Mouse (Mus musculus): Measurements from ENCODE around the gene Rab30.

Rab30 gene

DNA sequence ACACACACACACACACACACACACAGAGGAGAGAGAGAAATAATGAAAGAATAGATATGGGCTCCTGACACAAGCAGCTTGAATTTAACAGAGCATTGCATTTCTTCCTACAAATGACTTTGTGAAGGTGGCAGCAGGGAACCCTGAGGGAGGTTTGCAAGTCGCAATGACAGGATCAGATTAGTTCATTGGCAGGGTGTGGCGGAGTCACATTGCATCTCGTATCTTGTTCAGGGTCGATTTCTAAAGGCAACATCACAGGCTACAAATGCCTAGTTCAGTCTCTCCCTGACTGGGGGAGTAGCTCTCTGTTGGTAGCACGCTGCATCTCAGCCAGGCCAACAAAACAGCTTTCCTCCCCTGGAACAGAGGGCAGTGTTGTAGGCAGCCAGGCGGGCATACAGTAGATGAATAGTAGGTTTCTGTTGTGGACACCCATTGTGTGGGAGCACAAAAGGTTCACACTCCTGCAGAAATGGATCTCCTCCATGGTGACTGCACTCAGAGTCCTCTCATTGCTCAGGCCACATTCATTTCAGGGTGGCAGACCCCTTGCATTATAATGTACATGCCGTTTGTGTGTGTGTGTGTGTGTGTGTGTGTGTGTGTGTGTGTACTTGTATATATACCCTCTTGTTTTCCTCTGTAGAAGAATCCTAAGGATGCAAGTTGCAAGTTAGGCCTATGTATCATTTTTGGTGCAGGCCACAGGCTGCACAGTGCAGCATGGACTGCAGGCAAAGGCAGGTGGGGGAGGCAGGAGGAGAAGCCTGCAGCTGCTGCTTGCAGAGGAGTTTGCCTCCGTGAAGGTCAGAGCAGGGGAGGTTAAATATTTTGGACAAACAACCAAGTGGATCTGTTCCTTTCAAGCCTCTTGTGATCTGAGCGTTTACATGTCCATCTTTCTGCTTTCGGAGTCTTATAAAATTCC lies 58.5 kb downstream of the Rab30 start:
- no peak for DNase-seq (ENCODE audit: low read depth, low spot score)

DNA sequence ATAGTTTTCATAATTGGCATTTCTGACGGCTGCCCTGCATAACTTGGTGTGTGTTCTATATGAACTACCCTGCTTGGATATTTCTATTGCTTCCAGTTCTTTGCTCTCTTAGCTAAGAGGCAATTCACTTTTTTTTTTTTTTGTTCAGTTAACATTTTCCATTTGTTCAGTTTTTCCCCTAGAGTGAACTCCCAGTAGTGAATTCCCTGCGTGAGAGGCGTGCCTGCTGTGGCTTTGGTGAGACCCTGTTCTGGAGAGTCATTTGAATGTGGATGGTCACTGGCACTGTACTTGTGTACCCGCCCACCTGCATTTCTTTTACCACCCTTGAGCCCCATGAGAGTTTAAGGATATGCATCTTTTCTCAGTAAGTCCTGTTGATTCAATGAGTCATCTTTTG lies 60.8 kb downstream of the Rab30 start:
- no peak for DNase-seq (ENCODE audit: low read depth, low spot score)

DNA sequence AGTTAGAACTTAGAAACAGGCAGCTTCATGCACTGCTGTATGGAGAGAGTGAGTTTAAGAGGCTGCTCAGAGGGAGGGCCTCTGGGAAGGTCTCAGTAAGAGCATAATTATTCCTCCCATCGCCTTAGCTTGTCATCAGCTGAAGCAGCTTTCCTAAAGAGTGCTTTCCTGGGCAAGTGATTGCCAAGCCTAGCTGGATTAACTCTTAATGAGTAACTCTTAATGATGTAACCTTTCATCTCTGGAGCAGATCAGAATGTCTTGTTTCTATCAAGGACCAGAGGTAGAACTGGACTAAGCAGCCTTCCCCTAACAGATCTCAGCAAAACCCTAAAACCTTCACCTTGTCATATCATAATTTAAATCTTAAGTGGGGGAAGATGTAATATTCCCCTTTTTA lies 61.8 kb downstream of the Rab30 start:
- DNase-seq (ENCODE audit: low read depth, low spot score), result no peak

DNA sequence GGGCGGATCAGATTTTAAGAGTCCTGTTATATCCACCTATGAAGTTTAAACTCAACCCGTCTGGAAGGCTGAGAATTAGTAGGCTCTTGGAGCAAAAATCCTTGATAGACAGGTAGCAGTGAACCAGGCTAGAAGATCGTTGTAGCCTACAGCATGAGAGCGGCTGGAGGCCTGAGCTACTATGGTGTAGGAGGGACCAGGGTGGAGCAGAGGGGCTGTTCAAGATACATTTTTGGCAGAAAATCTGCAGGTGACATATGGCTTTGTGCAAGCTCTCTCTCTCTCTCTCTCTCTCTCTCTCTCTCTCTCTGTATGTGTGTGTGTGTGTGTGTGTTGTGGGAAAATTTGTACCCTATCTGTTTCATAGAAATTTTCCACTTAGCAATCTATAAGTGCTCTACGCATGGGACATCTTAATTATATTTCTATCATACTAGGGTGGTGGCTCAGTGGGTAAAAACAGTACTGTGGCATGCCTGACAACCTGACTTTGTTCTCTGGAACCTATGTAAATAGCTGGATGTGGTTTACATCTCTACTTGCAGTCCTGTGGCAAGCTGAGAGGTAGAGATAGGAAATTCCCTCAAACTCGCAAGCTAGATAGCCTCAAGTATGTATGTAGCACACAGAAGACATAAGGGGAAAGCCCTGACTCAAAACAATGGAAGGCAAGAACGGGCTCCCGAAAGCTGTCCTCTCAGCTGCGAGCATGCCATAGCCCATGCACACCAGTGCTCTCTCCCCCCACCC lies 63.7 kb downstream of the Rab30 start:
- no peak for DNase-seq (ENCODE audit: low read depth, low spot score)

DNA sequence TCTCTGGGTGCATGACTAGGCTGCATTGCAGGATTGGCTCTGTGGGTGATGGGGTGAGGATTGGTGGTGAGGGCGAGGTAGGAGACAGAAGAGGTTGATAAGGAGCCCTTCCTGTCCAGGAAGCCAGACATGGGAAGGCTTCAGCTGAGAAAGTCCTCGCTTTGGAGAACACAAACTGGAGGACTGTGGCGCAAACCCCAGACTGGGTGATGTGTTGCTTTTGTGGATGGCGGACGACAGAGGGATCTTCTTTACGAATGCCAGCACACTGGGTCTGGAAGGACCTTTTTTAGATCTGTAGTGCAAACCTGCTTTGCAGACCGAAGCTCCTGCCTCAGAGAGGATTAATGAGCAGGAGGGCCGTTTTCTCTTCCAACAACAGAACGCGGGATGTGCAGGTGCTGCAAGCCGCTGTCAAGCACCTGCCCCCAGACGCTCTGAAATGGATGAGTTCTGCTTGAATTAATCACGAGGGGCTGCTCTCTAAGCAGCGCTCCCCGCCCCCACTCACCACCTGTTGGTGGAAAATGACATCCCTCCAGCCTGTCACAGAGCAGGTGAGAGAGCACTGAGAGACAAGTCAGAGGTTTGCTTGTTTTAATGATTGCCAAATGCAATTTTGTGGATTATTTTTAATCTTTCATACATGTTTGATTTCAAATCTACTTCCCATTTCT lies 65.2 kb downstream of the Rab30 start:
- DNase-seq (ENCODE audit: low read depth, low spot score), result no peak

DNA sequence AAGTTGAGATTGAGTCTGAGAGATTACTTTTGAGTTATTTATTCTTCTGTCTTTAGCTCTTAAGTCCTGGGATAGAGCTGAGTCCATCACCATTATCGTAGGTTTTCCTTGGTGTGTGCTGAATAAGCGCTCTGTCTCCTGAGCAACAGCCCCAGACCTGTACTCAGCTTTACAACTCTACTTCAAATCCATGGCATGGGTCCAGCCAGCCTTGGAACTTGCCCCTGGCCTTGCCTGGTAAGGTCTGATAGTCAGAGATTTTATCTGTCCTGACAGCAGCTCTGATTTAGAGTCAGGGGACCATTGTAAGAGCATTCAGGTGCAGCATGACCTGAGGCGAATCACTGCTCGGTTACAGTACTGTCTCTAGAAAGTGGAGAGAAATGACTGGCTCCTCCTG lies 66.1 kb downstream of the Rab30 start:
- DNase-seq (ENCODE audit: low read depth, low spot score), result no peak

DNA sequence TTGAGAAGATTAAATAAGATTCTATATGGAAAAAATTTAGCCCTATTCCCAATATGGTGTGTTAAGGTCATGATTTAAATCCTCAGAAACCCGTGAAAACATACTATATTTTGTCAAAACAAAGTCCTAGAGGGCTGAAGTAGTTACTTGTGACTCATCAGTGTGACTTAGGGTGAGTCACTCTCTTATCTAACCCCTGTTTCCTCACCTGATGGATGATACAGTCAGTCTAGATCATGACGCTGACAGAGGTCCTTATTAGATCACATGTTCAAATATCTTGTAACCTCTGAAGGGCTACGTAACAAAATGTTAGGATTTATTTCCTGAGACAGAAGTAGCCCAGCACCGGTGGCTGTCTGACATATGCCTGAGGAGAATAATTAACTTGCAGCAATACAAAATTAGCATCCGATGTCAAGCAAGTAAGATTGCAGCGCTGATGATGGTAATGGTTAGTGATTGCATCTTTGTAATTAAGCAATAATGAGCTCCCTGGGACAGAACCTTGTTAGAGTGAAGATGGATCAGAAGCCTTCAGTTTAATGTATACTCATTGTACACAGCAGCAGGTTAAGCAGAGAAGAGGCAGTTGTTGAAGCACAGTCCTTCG lies 70.4 kb downstream of the Rab30 start:
- no peak for DNase-seq (ENCODE audit: low read depth, low spot score)

GRCm38 (mm10) chr7:92817242-92817641 lies 75.8 kb downstream of the Rab30 start:
- DNase-seq (ENCODE audit: low read depth, low spot score), result no peak

DNA sequence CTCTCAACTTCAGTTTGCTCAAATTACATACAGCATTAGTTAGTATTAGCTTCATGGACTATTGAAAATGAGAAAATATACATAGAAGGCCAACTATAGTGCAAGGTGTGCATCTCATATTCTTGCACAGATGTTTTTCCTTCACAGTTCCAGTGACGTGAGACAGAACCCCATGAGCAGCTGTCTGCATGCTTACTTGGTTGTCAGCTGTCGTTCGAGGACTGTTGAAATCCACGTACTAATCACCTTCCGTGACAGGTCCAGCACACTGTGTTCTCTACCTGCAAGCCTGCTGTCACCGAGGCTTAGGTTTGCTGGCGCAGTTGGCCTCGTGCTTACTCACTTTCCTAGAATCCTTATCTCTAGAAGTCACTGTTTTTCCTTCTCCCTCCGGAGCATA lies 76.5 kb downstream of the Rab30 start:
- no peak for DNase-seq (ENCODE audit: low read depth, low spot score)

DNA sequence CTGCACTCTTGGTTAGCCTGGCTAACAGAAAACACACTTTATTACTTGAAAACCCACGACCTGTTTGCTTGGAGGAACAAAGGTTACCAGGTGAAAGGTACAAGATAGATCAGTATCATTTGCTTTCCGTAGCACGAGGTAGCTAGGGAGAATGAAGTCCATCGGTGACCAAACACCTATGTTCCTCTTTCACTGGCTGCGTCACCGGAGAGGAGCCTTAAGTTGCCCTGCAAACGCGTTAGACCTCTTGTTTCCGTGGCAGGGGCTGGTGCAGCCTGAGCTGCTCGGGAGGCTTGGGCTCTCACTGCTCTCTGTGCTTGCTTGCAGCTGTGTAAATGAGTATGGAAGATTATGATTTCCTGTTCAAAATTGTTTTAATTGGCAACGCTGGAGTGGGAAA lies 78.3 kb downstream of the Rab30 start:
- no peak for DNase-seq (ENCODE audit: low read depth, low spot score)

DNA sequence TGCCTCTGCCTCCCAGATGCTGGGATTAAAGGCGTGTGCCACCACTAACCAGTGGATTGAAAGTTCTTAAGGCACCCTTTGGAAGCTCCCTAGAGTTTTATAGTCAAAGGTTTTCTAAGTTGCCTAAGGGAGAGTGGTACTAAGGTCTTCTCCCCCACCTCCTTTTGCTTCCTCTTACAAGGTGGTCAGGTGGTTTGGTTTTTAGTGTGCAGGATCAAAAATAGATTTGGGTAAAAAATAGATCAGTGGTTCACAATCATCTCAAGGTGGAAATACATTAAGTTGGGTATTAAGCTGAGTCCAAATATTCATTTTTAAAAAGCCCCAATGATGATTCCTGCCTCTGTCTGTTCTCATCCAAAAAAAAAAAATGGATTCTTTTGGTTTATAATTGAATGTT lies 79.0 kb downstream of the Rab30 start:
- no peak for DNase-seq (ENCODE audit: low read depth, low spot score)

DNA sequence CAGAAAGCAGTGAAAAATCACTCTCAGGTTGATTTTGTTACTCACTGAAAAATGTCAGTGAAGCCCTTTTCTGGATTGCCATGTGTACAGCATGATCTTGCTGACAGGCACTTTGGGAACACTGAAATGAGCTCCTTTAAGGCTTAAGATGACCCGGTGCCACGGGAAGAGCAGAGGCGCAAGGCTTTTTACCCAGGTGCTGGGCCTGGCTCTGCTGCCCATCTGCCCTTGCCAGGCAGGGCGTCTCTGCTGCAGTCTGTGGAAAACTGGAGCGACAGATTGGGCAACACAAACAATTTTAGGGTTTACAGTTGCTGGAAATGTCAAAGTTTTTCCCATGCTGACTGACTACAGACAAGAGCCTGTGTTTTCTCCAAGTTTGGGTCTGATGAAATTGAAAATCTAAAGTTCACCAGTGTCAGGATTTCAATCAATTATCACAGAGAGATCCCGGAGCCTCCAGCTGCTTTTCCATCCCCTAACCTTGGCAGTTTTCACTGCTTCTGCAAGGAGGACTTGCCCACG lies 79.6 kb downstream of the Rab30 start:
- DNase-seq (ENCODE audit: low read depth, low spot score), result no peak

- no peak for DNase-seq (ENCODE audit: low read depth, low spot score)
Observed at GRCm38 (mm10) chr7:92821871-92822270, 80.5 kb downstream of the Rab30 start.

DNA sequence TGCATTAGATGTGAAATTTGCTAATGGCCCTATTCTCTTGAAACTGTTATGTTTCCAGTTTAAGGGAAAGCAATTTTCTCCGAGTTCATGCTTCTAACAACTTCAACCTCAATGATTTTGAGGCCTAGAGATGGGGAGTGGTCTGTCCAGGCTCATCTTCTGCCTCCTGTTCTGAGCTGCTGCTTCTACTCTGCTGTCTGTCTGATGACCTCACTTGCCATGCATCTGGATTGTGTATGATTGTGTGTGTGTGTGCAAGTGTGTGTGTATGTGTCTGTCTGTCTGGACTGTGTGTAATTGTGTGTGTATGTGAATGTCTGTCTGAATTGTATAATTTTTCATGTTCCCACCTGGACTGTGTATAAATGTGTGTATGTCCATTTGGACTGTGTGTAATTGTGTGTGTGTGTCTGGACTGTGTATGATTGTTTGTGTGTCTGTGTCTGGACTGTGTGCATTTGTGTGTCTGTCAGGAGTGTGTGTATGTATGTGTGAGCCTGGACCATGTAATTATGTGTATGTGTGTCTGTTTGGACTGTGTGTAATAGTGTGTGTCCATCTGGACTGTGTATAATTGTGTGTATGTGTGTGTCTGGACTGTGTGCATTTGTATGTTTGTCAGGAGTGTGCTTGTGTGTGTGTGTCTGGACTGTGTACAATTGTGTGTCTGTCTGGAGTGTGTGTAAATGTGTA lies 81.2 kb downstream of the Rab30 start:
- no peak for DNase-seq (ENCODE audit: low read depth, low spot score)

DNA sequence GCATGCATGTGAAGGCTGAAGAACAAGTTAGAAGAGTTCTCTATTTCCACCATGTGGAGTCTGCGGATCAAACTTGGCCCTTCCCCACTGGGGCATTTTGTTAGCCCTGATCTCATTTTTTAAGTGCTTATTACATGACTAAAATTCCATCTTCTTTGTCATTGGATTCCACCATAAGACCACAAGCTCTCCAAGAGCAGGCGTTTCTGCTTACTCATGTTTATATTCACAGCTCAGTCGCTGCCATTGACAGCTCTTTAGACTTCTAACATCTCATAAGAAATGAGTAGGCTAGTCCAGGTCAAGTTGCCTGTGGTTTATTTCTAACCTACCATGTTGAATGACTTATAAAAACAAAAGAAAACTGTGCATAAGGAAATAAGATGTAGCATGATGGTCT lies 84.8 kb downstream of the Rab30 start:
- DNase-seq (ENCODE audit: low read depth, low spot score), result no peak

GRCm38 (mm10) chr7:92827981-92828380 lies 86.6 kb downstream of the Rab30 start:
- DNase-seq (ENCODE audit: low read depth, low spot score), result no peak

GRCm38 (mm10) chr7:92832395-92832794 lies 91.0 kb downstream of the Rab30 start:
- DNase-seq (ENCODE audit: low read depth, low spot score), result no peak

GRCm38 (mm10) chr7:92834391-92834790 lies 93.0 kb downstream of the Rab30 start:
- no peak for DNase-seq (ENCODE audit: low read depth, low spot score)

- no peak for DNase-seq (ENCODE audit: low read depth, low spot score)
Observed at GRCm38 (mm10) chr7:92836447-92836846, 95.0 kb downstream of the Rab30 start.

- no peak for DNase-seq (ENCODE audit: low read depth, low spot score)
Observed at GRCm38 (mm10) chr7:92837226-92837625, 95.8 kb downstream of the Rab30 start.

- DNase-seq (ENCODE audit: low read depth, low spot score), result no peak
Observed at GRCm38 (mm10) chr7:92837907-92838306, 96.5 kb downstream of the Rab30 start.

Data from CD4-positive, CD25-positive, alpha-beta regulatory T cell, adult 2 months (primary cell).